Mouse (Mus musculus): ENCODE measurements at regions not wholly inside any gene's neighbourhood (a gene's known extent, or its start where the extent isn't known, plus 50 kb on each side); places are given as distances from the start of the nearest gene placed in this dataset.

- no peaks in the 10 kb centered on the region for H3K36me3 ChIP-seq (ENCODE audit: insufficient read depth, low read length)
- no peak overlapping the region for H3K4me3 ChIP-seq (replicated peaks; ENCODE audit: low read length)
- peaks cover 2% of the 10 kb centered on the region; the same call in 1 of the 2 replicates for H3K27me3 ChIP-seq (ENCODE audit: insufficient read depth, low read length)
- H3K4me1 ChIP-seq (replicated peaks; ENCODE audit: low read depth, low read length): peaks cover 34% of the 10 kb centered on the region
- no peak for TF ChIP-seq NANOG (IDR thresholded peaks at IDR 0.05; ENCODE audit: borderline replicate concordance, low read length)
- no peak for TF ChIP-seq POU5F1 (IDR thresholded peaks at IDR 0.05; ENCODE audit: borderline replicate concordance, low read length)
- no peak for TF ChIP-seq CTCF (conservative IDR thresholded peaks at IDR 0.05; ENCODE audit: low read length)
- H3K9me3 ChIP-seq (ENCODE audit: low read length): no peaks in the 10 kb centered on the region
Measured at GRCm38 (mm10) chr8:126841187-126841586, 104.5 kb downstream of the Tomm20 start.

- H3K4me3 ChIP-seq (replicated peaks; ENCODE audit: low read length): no peak overlapping the region
- H3K27me3 ChIP-seq (ENCODE audit: insufficient read depth, low read length): peaks cover 2% of the 10 kb centered on the region; the same call in 1 of the 2 replicates
- no peaks in the 10 kb centered on the region for H3K36me3 ChIP-seq (ENCODE audit: insufficient read depth, low read length)
- no peaks in the 10 kb centered on the region for H3K9me3 ChIP-seq (ENCODE audit: low read length)
- no peak for TF ChIP-seq POU5F1 (IDR thresholded peaks at IDR 0.05; ENCODE audit: borderline replicate concordance, low read length)
- no peak for TF ChIP-seq CTCF (conservative IDR thresholded peaks at IDR 0.05; ENCODE audit: low read length)
- TF ChIP-seq NANOG (IDR thresholded peaks at IDR 0.05; ENCODE audit: borderline replicate concordance, low read length): no peak
- peaks cover 34% of the 10 kb centered on the region for H3K4me1 ChIP-seq (replicated peaks; ENCODE audit: low read depth, low read length)
Measured at GRCm38 (mm10) chr8:126839712-126840355, 105.8 kb downstream of the Tomm20 start.

DNA sequence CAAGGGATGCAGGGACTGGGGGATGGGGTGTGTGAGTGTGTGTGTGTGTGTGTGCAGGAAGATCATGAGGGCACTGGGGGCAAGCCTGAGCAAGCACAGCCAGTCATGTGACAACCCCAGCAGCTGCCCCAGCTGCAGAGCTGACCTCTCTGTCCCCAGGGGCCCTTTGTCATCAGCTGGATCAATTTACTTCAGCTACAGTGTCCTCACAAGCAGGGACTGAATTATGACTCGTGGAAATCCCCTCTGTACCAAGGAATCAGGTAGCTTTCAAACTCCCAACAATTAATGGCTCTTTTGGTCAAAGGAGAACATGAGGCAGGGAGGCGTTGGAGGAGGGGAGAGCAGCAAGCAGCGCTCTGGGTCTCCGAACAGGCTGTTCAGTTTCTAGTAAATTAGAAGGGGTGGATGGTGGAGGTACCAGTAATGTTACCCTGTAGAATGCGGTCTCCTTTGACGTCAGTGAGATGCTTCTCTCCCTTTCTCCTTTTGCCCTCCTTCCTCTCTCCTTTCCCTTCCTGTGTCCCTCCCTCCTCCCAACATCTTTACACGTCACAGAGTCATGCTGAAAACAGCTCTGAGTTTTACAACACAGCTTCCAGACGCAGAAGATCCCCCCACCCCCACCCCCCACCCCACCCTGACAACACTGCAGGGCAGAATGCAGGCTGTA, 106.5 kb downstream of the Tomm20 start:
- TF ChIP-seq NANOG (IDR thresholded peaks at IDR 0.05; ENCODE audit: borderline replicate concordance, low read length) (no peak), POU5F1 (IDR thresholded peaks at IDR 0.05; ENCODE audit: borderline replicate concordance, low read length) (no peak), CTCF (conservative IDR thresholded peaks at IDR 0.05; ENCODE audit: low read length) (no peak)
- Histone ChIP-seq H3K27me3 (ENCODE audit: insufficient read depth, low read length) (peaks cover 2% of the 10 kb centered on the region; the same call in 1 of the 2 replicates), H3K36me3 (ENCODE audit: insufficient read depth, low read length) (no peaks in the 10 kb centered on the region), H3K9me3 (ENCODE audit: low read length) (no peaks in the 10 kb centered on the region), H3K4me3 (replicated peaks; ENCODE audit: low read length) (no peak overlapping the region), H3K4me1 (replicated peaks; ENCODE audit: low read depth, low read length) (peaks cover 34% of the 10 kb centered on the region)

GRCm38 (mm10) chr8:126838228-126838627, 107.4 kb downstream of the Tomm20 start:
- Histone ChIP-seq H3K27me3 (ENCODE audit: insufficient read depth, low read length) (peaks cover 2% of the 10 kb centered on the region; the same call in 1 of the 2 replicates), H3K36me3 (ENCODE audit: insufficient read depth, low read length) (no peaks in the 10 kb centered on the region), H3K9me3 (ENCODE audit: low read length) (no peaks in the 10 kb centered on the region), H3K4me1 (replicated peaks; ENCODE audit: low read depth, low read length) (peaks cover 40% of the 10 kb centered on the region), H3K4me3 (replicated peaks; ENCODE audit: low read length) (no peak overlapping the region)
- TF ChIP-seq CTCF (conservative IDR thresholded peaks at IDR 0.05; ENCODE audit: low read length) (no peak), POU5F1 (IDR thresholded peaks at IDR 0.05; ENCODE audit: borderline replicate concordance, low read length) (no peak), NANOG (IDR thresholded peaks at IDR 0.05; ENCODE audit: borderline replicate concordance, low read length) (no peak)

DNA sequence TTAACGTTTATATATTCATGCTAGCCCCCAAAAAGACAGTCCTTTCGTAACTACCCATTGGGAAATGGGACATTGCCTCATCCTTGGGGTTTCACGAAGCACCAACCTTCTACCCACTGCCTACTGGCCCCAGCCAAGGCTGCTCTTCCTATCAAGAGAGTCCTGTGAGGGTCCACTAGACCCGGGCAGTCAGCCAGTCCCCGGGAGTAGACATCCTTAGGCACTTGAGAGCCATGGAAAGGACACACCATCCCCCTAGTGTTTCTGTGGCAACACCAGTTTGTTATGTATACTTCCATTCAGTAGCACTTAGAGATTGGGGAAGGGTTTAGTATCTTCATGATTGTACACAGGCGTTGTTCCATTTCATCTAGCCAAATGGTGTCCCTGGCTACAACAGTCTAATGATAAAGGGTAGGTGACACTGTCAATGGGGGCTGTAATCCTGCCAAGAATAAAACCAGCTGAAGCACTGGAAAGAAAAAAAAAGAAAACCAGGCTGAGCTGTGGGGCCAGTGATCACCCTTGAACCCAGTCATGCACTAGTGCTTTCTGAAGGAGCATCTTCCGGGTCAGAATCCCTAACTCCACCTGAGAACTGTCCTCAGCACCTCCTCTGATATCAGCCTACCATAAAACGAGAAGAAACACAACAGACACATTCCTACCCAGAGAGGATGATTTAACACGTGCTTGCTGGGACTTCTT, 108.2 kb downstream of the Tomm20 start:
- TF ChIP-seq CTCF (conservative IDR thresholded peaks at IDR 0.05; ENCODE audit: low read length): no peak
- Histone ChIP-seq H3K9me3 (ENCODE audit: low read length) (no peaks in the 10 kb centered on the region), H3K4me1 (replicated peaks; ENCODE audit: low read depth, low read length) (peaks cover 46% of the 10 kb centered on the region), H3K36me3 (ENCODE audit: insufficient read depth, low read length) (no peaks in the 10 kb centered on the region), H3K27me3 (ENCODE audit: insufficient read depth, low read length) (no peaks in the 10 kb centered on the region; the same call in 1 of the 2 replicates), H3K4me3 (replicated peaks; ENCODE audit: low read length) (no peak overlapping the region)

DNA sequence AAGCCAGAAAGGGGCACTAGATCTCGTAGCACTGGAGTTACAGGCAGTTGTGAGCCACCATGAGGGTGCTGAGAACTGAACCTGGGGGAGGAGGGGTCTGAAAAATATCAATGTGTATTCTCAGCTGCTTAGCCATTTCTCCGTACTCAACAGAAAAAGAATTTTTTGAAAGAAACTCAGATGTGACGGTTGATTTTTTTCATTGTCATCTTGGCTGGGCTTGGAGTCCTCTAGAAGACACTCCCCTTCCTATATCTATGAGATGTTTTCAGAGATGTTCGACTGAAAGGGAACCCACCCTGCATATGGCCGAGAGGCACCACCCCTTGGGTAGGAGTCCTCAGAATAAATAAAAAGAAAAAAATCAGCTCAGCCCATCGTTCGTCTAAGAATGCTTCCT, 110.1 kb downstream of the Tomm20 start:
- Histone ChIP-seq H3K4me3 (replicated peaks; ENCODE audit: low read length) (no peak overlapping the region), H3K9me3 (ENCODE audit: low read length) (no peaks in the 10 kb centered on the region), H3K27me3 (ENCODE audit: insufficient read depth, low read length) (no peaks in the 10 kb centered on the region; the same call in 1 of the 2 replicates), H3K36me3 (ENCODE audit: insufficient read depth, low read length) (no peaks in the 10 kb centered on the region), H3K4me1 (replicated peaks; ENCODE audit: low read depth, low read length) (peaks cover 52% of the 10 kb centered on the region)
- TF ChIP-seq POU5F1 (IDR thresholded peaks at IDR 0.05; ENCODE audit: borderline replicate concordance, low read length) (no peak), CTCF (conservative IDR thresholded peaks at IDR 0.05; ENCODE audit: low read length) (no peak)

GRCm38 (mm10) chr8:126833471-126834453, 111.9 kb downstream of the Tomm20 start:
- TF ChIP-seq POU5F1 (IDR thresholded peaks at IDR 0.05; ENCODE audit: borderline replicate concordance, low read length) (no peak), NANOG (IDR thresholded peaks at IDR 0.05; ENCODE audit: borderline replicate concordance, low read length) (no peak), CTCF (conservative IDR thresholded peaks at IDR 0.05; ENCODE audit: low read length) (no peak)
- no peak overlapping the region for H3K4me3 ChIP-seq (replicated peaks; ENCODE audit: low read length)
- no peaks in the 10 kb centered on the region for H3K9me3 ChIP-seq (ENCODE audit: low read length)

More at GRCm38 (mm10) chr8:126833471-126834453, 111.9 kb downstream of the Tomm20 start:
- Histone ChIP-seq H3K36me3 (ENCODE audit: insufficient read depth, low read length) (no peaks in the 10 kb centered on the region), H3K4me1 (replicated peaks; ENCODE audit: low read depth, low read length) (peaks cover 54% of the 10 kb centered on the region), H3K27me3 (ENCODE audit: insufficient read depth, low read length) (no peaks in the 10 kb centered on the region; the same call in 1 of the 2 replicates)

Data from E14TG2a.4 (cell line).